Mouse (Mus musculus) testis, adult 2 months (tissue): ENCODE data around the gene Rps10.

Source experiments
- CTCF ChIP-seq: fragments of 200-500 bp; IDR thresholded peaks from 2 replicates; pipeline ENCODE4 v1.5.1; 2012; ENCODE audit warnings: low read depth, mild to moderate bottlenecking, inconsistent platforms, low read length, moderate library complexity; ENCODE audit not compliant: control insufficient read depth, insufficient read depth, insufficient replicate concordance
- POLR2A ChIP-seq: fragments of 200-500 bp; IDR thresholded peaks from 2 replicates; pipeline ENCODE4 v1.6.1; 2012; ENCODE audit warnings: low read depth, mild to moderate bottlenecking, inconsistent platforms, low read length, moderate library complexity; ENCODE audit not compliant: control insufficient read depth

DNA sequence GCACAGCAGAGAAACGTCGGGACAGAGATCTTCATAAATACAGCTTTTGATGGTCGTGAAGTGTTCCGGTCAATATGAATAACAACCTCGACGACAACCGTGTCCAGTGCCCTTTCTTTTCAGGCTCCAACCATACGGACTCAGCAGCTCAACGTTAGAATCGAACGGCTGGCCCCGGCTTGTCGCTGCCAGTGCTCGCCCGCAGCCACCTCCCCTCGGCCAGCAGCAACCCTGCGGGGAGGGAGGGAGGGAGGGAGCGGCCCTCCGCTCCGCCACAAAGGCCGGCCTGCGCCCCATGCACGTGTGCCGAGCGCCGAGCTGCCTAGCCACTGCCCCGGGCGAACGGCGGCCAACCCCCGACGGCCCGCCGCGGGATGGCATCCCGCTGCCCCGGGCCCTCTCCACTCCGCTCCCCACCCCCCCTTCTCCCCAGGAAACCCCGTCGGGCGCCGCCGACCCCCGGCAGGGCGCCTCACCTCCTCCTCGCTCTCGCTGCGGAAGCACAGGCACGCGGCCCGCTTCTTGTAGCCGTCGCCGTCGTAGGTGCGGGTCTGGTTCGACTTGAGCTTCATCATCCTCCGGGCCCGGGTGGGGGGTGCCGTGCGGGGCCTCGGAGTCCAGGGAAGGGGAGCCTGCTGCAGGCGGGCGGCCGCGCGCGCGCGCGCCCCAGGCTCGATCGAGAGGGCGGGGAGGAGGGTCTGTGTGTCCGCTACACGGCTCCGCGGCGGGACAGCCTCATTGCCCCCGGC is 13.7 kb downstream of the Rps10 start:
- TF ChIP-seq CTCF = no peak
- no peak; the same call in 1 of the 2 replicates for TF ChIP-seq POLR2A
